Mouse (Mus musculus) naive thymus-derived CD4-positive, alpha-beta T cell, adult 2 months (primary cell): ENCODE measurements around the gene Slc19a3.
"Not testable (repeated sequence)": the region's sequence is repeated elsewhere in the genome, so short reads cannot be mapped to it uniquely, and the experiment has no call there.

ENCODE experiments used
- DNase-seq: peaks from one replicate; pipeline ENCODE4 v3.0.0-alpha.2; 2011; ENCODE audit warnings: low read depth

Gene Slc19a3

GRCm38 (mm10) chr1:83006218-83007179 is 31.7 kb downstream of the Slc19a3 start:
- DNase-seq = no peak

- DNase-seq = not testable (repeated sequence)
Observed at GRCm38 (mm10) chr1:83000306-83000705, 37.9 kb downstream of the Slc19a3 start, which contains the start of gene Gm47959. TSS of gene Gm47959 (plus strand) at chr1:83000548.

DNA sequence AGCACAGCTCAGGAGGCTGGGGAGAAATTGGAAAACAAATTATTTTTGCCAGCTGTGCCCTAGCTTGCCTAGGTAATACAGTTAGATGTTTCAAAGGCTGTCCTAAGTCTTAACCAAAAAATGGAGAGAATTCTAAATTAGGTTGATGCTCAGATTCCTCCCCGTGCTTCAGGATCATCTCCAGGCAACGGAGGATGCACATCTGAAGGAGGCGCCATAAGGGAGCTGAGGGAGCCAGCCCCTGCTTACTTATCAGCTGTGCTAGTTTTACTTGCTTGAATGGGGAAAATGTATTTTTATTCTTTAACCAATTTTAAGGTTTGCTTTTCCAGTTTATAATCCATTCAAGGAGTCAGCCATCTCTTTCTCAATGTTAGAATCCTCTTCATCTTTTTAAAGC is 44.3 kb downstream of the Slc19a3 start:
- no peak for DNase-seq

DNA sequence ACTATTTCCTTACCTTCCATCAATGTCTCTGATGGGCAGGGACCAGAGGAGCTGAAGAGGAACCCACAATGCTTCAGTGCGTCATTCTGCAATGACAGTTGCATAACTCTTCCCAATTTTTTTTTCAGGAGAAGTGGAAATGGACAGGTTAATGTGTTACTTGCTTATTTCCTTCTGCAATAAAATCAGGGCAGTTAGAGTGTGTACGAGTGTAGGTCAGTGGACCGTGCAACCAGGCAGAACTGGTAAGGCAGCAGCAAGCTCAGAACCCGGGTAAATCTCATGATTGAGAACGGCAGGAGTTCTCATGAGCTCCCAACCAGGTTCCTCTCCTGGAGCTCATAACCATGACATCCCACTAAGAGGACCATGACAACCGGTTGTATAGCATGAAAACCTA is 46.2 kb downstream of the Slc19a3 start:
- DNase-seq = no peak

DNA sequence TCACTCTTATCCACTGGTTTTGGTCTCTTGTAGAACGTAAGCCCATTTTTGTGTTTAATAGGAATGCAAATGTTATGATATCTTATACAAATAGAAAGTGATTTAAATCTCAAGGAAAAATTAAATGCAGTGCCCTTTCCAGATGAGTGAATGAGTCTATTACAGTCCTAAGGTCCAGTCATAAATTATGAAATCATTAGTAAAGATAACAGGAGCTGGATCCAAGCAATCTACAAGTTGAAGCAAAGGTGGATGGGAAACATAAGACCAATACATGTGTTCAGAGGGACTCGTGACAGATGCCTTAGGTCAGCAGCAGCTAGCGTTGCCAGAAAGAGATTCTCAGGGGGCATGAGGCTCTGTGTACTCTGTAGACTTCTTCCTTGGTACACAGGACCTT is 46.7 kb downstream of the Slc19a3 start:
- DNase-seq = no peak

DNA sequence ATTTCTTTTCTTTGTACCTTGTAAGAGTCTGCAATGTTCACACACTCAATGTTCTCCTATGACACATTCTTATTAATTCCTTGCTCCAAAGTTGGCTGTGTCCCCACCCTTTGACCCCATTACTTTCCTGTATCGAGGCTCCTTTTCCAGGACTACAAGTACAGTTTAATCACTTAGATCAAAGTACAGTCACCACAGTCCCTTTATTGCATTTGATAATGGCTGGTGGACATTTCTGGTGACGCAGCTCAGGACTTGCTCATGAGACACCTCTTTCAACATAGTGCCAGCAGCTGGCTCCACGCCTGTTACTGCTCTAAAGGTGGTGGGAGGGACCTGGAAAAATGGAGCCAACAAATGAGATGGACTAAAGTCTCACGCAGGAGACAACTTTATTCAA is 47.2 kb downstream of the Slc19a3 start:
- no peak for DNase-seq

DNA sequence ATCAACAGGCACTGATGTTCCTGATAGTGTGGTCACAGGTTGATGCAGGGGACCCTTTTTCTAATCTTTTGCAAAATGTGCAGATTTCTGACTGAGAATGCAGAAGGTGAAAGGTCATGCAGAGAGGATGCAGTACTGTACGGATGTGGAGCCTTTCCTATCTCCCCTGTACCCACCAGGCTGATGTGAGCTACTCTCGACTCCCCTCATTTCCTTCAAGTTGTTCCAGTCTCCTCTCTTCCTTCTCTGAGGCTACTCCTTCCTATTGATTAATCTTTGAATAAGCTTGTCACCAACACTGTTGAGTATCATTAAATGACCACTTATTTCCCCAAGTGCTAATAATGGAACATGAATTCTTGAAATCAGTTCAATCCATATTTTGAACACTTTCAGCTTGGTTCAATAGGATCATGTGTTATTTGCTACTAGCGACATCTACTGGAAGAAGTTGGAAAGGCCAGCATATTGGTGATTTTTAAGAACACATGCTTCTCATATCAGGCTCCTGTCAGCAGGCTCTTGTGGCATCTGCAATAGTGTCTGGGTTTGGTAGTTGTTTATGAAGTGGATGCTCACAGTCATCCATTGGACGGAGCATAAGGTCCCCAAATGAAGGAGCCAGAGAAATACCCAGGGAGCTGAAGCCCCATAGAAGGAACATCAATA is 50.6 kb downstream of the Slc19a3 start:
- peak; percentile 93 for DNase-seq

DNA sequence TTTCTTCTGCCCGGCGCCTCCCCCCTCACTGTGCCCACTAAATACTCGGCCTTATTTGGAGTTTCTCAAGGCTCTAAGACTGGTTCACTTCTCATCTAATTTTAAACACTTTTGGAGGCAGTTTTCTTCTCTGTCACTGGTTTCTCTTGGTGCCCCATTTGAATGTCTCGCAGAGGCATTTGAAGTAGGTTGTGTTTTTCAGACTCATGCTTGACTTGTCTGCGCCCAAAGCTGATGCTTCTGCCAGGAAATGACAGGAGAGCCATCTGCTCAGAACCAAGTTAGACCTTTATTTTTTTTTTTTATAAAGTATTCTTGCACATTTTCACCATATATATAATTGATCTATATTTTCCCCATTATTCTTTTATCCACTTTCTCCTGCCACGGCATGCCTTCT is 51.5 kb downstream of the Slc19a3 start:
- DNase-seq = no peak

- DNase-seq = no peak
Observed at GRCm38 (mm10) chr1:82977840-82978239, 60.4 kb downstream of the Slc19a3 start.

DNA sequence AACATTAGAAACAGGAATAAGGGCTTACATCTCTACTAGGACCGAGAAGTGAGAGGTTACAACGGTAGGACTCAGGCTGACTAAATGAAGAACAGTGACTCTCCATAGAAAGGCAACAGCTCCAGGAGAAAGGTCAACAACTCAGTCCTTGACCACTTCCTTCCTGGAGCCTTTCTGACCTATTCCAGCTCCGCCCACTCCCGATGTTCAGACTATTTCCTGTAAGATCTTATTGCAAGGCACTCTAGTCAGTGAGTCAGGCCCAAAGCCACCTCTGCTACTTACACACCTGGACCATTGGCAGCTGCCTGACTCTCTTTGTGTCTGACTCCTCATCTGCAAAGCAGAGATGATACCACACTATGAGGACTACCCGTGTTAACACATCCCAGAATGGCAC is 62.5 kb downstream of the Slc19a3 start:
- DNase-seq = peak; percentile 54

DNA sequence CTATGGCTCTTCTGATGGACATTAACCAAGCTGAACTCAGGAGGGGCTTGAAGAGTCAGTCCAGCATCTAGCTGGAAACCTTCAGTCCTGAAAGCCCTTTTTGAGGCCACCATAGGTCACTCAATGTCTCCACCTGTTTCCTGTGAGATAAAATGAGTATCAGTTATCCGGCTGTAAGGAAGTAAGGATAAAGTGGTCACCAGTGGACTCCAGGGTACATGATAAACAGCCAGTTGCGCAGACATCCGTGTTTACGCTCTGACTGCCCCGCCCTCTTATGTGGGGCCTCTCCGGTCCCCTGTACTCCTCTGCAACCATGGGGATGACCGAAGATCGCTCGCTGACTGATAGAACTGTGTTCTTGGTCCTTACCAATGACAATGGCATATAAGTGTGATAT is 63.9 kb downstream of the Slc19a3 start:
- DNase-seq = no peak

DNA sequence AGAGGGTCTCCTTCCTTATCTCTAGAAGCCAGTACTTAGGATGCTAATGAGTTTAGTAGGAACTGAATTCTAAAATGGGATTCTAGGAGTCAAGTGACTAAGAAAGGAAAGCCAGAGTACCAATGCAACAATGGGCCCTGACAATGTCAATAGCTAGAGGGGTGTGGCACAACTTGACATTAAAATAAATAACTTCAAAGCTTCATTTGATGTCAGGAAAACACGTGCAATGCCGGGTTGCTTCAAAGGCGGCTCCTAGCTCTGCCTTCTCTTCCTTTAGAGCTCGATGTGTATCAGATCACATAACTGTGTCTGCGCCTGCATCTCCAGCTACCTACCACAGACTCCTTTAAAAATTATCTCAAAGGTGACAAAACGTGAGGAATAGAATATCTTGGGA is 64.3 kb downstream of the Slc19a3 start:
- DNase-seq = peak; percentile 84

DNA sequence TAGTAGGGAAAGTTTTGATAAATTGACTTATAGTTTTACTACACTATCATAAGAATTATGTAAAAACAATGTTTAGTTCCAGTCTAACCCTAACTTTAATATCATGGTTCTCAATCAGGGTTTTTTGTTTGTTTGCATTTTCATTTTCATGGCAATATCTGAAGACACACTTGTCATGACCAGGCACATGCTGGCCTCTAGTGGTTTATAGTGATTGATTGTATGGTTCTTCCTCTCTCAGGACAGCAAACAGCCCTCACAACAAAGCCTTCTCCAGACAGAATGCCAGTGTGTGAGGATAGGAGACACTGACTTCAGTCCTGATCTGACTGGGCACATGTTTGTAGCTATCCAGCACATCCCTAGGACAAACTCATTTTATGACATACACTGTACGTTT is 65.0 kb downstream of the Slc19a3 start:
- DNase-seq = peak; percentile 47

- no peak for DNase-seq
Observed at GRCm38 (mm10) chr1:82972046-82972445, 66.2 kb downstream of the Slc19a3 start.

DNA sequence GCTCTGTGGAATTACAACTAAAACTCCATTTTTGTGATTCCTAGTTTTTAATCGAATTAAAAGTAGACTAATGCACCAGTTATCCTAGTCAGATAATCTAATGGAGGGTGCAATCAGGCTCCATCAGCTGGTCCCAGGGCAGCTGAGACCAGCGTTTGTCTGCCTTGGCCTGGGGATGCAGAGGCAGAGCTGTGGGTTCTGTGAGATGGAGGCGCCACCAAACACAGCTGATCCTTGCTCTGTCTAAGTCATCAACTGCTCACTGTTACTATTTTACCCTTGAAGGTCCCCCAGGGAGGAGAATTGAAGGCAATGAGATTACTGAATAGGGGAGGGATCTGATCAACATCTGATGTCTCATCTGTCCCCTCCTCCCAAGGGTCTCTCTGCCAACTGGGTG is 71.8 kb downstream of the Slc19a3 start:
- DNase-seq = no peak
